Mouse (Mus musculus) urinary bladder, postnatal 36 days (tissue): Measurements from ENCODE around the gene Gmpr2.

ENCODE experiments used
- DNase-seq, 2 experiments: peaks; one replicate each; pipeline ENCODE4 v3.0.0; 2022; ENCODE audit warnings: low spot score in 2 of 2, mixed read lengths in 1 of 2

Gmpr2 gene

GRCm38 (mm10) chr14:55681160-55682117 lies 9.7 kb downstream of the Gmpr2 start, which contains the start of gene Tinf2:
TSS of gene Tinf2 (minus strand) at chr14:55681820.
- peak; percentile 89 to 91 for DNase-seq

- no peak for DNase-seq
These were observed 10.4 kb downstream of the Gmpr2 start for GRCm38 (mm10) chr14:55682118-55682493.

GRCm38 (mm10) chr14:55689433-55689832 lies 17.7 kb downstream of the Gmpr2 start:
- DNase-seq: no peak

GRCm38 (mm10) chr14:55697226-55697625 lies 25.5 kb downstream of the Gmpr2 start:
- DNase-seq: no peak

- no peak for DNase-seq
These were observed 29.4 kb downstream of the Gmpr2 start for GRCm38 (mm10) chr14:55701131-55701530.

- no peak for DNase-seq
These were observed 31.0 kb downstream of the Gmpr2 start for GRCm38 (mm10) chr14:55702761-55703160.

- DNase-seq: no peak
These were observed 34.4 kb downstream of the Gmpr2 start for GRCm38 (mm10) chr14:55706051-55706600.

- DNase-seq: no peak
These were observed 35.7 kb downstream of the Gmpr2 start for GRCm38 (mm10) chr14:55707397-55707796.

- DNase-seq: no peak
These were observed 37.8 kb downstream of the Gmpr2 start for GRCm38 (mm10) chr14:55709509-55709908.

GRCm38 (mm10) chr14:55711786-55712185 lies 40.0 kb downstream of the Gmpr2 start:
- no peak for DNase-seq

- peak; percentile 15 to 67 for DNase-seq
These were observed 41.4 kb downstream of the Gmpr2 start for GRCm38 (mm10) chr14:55713007-55713728.

GRCm38 (mm10) chr14:55713729-55714122 lies 42.0 kb downstream of the Gmpr2 start, which contains the start of gene Tgm1:
TSS of gene Tgm1 (minus strand) at chr14:55713926.
- peak; percentile 18 to 34 for DNase-seq

- no peak for DNase-seq
These were observed 43.2 kb downstream of the Gmpr2 start for GRCm38 (mm10) chr14:55714893-55715292.

GRCm38 (mm10) chr14:55716271-55716670 lies 44.5 kb downstream of the Gmpr2 start:
- no peak for DNase-seq

- DNase-seq: no peak
These were observed 45.1 kb downstream of the Gmpr2 start for GRCm38 (mm10) chr14:55716884-55717283.

GRCm38 (mm10) chr14:55719737-55720136 lies 48.0 kb downstream of the Gmpr2 start:
- DNase-seq: no peak

- no peak for DNase-seq
These were observed 48.9 kb downstream of the Gmpr2 start for GRCm38 (mm10) chr14:55720666-55721065.

GRCm38 (mm10) chr14:55721076-55721475 lies 49.3 kb downstream of the Gmpr2 start:
- DNase-seq: no peak

GRCm38 (mm10) chr14:55721700-55722437 lies 50.1 kb downstream of the Gmpr2 start, which contains the start of gene Rabggta:
TSS of gene Rabggta (minus strand) at chr14:55722263.
- peak; percentile 90 to 91 for DNase-seq

- no peak for DNase-seq
These were observed 50.8 kb downstream of the Gmpr2 start for GRCm38 (mm10) chr14:55722438-55722945.

GRCm38 (mm10) chr14:55723433-55723832 lies 51.7 kb downstream of the Gmpr2 start:
- DNase-seq: no peak
